Mouse (Mus musculus) ES-E14 (cell line): ENCODE results near the gene Ccdc36.

ENCODE experiments used
- CHD2 ChIP-seq: IDR thresholded peaks from 2 replicates; pipeline ENCODE4 v1.6.1; 2014; ENCODE audit warnings: mild to moderate bottlenecking, low read depth, low read length, inconsistent platforms
- HCFC1 ChIP-seq: IDR thresholded peaks from 2 replicates; pipeline ENCODE4 v1.6.1; 2012; ENCODE audit warnings: low read length, inconsistent platforms, borderline replicate concordance; ENCODE audit not compliant: insufficient read depth

GRCm38 (mm10) chr9:108394191-108394590 is 34.1 kb downstream of the Ccdc36 start:
- TF ChIP-seq HCFC1 = no peak
- no peak for TF ChIP-seq CHD2
